Mouse (Mus musculus): ENCODE measurements at regions not wholly inside any gene's neighbourhood (a gene's known extent, or its start where the extent isn't known, plus 50 kb on each side); places are given as distances from the start of the nearest gene placed in this dataset.

GRCm38 (mm10) chr2:84531215-84531614, 54.6 kb upstream of the Tfpi start:
- Histone ChIP-seq H3K4me1 (ENCODE audit: control insufficient read depth, insufficient read depth, low read length) (no peaks in the 10 kb centered on the region), H3K4me3 (ENCODE audit: control insufficient read depth, low read depth, low read length) (no peak overlapping the region), H3K27me3 (ENCODE audit: control insufficient read depth, insufficient read depth, low read length) (no peaks in the 10 kb centered on the region), H3K36me3 (ENCODE audit: control insufficient read depth, insufficient read depth, low read length) (no peaks in the 10 kb centered on the region), H3K27ac (ENCODE audit: control insufficient read depth, insufficient read depth, low read depth, low read length) (no peak overlapping the region)
- TF ChIP-seq POLR2A (IDR thresholded peaks at IDR 0.05; ENCODE audit: control insufficient read depth, low read depth, low read length) = no peak

- H3K36me3 ChIP-seq (ENCODE audit: control insufficient read depth, insufficient read depth, low read length) = no peaks in the 10 kb centered on the region
- TF ChIP-seq POLR2A (IDR thresholded peaks at IDR 0.05; ENCODE audit: control insufficient read depth, low read depth, low read length) (no peak), CTCF (IDR thresholded peaks at IDR 0.05; ENCODE audit: control insufficient read depth, insufficient read depth, insufficient replicate concordance, low read depth, low read length) (no peak)
- H3K4me1 ChIP-seq (ENCODE audit: control insufficient read depth, insufficient read depth, low read length) = no peaks in the 10 kb centered on the region
- H3K4me3 ChIP-seq (ENCODE audit: control insufficient read depth, low read depth, low read length) = no peak overlapping the region
- no peaks in the 10 kb centered on the region for H3K27me3 ChIP-seq (ENCODE audit: control insufficient read depth, insufficient read depth, low read length)
- no peak overlapping the region for H3K27ac ChIP-seq (ENCODE audit: control insufficient read depth, insufficient read depth, low read depth, low read length)
Measured at GRCm38 (mm10) chr2:84528847-84529775, 52.5 kb upstream of the Tfpi start.
